Mouse (Mus musculus) cerebellum, adult 9-10 months (tissue): ENCODE measurements around the gene Cux2.

Source experiments
- DNase-seq: peaks from one replicate; pipeline ENCODE4 v3.0.0; 2022

The Cux2 gene

DNA sequence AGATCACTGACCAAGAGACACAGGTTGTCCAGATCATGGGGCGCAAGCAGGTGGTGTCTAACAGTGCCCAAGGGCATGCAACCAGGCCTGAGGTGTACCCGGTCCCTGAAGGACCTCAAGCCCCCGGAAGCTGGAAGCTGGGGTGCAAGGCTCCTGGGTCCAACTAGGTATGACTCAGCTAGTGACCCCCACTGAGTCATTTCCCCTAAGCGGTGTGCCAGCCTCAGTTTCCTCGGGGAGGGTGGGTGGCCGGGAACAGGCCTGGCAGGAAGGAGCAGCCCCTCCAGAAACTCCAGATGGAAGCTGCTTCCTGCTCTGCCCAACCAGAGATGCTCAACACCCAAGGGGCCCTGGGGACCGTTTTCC is 215.7 kb downstream of the Cux2 start:
- DNase-seq: no peak

DNA sequence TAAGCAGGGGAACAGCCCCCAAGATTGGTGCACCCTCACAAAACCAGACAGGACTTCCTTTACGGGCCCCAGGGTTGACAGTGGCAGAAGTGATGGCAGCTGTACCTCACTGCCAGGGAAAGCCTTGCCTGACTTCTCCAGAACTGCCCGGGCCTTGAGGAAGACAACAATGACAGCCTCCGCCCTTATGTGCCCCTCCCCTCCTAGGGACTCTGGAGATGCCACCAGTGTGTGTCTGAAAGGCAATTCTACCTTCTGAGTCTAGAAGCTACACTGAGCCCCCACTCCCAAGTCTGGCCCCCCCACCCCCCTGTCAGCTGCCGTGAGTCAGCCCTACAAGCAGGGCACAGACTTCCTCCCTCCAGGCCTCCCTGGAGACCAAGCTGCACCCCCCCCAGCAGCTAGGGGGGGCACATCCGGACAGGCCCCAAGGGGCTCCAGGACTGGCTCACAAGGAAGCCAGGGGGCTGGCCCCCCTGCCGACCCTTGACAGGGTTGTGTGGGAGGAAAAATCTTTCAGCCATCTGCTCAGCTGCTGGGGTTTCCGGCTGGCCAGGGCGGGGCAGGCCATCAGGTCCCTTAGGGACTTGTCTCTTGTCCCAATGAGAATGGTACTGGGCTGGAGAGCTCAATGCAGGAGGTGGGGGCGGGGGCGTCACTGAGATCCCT is 216.2 kb downstream of the Cux2 start:
- DNase-seq: no peak

DNA sequence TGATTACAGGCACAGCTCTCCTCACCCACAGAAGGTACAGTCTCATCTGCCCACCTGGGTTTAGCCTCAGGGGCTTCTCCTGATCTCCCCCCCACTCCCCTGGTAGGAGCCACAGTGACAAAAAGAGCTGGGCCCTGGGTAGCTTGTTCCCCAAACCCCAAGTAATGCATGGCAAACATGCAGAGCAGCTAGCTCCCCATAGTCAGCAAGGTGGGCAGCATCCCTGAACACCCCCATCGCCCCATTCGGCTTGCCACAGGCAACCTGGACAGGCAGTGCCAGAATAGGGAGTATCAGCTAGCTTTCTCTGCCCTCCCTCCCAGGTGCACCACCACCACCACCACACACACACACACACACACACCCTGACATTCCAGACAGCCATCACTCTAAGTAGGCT is 216.7 kb downstream of the Cux2 start:
- no peak for DNase-seq

DNA sequence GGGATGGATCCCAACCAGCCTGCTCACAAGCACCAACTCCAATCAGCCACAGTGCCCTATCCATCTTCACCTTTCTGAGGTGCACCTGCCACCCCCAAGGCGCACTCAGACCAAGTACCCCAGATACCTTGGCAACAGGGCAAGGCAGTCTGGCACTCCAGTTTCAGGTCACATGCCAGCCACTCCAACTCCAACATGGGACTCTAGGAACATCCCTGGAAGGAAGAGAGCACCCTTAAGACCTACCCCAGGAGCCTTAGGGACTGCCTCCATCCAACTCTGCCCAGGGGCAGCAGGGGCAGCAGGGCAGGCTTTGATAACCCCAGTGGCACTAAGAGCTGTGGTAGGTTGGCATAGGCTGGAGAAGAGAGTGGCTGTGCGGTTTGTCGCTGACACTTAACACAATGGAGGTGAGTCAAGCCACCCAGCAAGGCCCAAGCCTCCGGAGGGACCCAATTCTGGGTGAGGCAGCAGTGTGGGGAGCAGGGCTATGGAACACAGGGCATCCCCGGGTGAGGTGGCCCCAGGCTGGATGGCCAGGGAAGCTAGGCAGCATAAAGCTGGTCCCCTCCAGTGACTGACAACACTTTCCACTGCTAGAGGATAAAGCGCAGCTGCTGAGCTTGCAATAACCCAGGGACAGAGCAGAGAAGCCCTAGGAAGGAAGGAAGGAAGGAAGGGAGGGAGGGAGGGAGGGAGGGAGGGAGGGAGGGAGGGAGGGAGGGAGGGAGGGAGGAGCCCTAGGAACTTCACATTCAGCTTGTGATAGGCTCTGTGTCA is 217.3 kb downstream of the Cux2 start:
- no peak for DNase-seq

DNA sequence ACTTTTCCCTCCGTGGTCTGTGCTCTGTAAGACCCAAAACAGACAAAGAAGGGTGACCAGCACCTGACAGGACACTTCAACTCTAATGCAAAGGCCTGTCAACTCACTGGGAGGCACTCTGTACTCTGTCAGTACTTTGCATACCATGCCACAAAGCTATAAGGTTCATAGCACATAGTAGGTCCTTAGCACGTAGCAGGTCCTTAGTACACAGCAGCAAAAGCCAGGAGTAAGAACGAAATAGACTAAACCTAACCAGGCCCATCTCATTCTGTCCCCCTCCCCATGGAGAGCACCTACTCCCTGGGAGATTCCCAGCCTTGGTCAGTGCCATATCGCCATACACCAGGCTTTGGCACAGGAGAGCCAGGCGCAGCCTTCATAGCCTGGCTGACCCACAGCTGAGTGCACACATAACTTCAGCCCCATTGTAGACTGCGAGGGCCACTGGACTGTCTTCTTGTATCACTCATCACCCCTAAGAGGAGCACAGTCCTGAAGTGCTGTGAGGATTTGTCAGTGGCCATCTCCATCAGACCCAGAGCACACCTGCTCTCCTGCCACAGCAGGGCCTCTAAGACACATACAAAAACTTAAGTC is 218.8 kb downstream of the Cux2 start:
- DNase-seq: no peak

DNA sequence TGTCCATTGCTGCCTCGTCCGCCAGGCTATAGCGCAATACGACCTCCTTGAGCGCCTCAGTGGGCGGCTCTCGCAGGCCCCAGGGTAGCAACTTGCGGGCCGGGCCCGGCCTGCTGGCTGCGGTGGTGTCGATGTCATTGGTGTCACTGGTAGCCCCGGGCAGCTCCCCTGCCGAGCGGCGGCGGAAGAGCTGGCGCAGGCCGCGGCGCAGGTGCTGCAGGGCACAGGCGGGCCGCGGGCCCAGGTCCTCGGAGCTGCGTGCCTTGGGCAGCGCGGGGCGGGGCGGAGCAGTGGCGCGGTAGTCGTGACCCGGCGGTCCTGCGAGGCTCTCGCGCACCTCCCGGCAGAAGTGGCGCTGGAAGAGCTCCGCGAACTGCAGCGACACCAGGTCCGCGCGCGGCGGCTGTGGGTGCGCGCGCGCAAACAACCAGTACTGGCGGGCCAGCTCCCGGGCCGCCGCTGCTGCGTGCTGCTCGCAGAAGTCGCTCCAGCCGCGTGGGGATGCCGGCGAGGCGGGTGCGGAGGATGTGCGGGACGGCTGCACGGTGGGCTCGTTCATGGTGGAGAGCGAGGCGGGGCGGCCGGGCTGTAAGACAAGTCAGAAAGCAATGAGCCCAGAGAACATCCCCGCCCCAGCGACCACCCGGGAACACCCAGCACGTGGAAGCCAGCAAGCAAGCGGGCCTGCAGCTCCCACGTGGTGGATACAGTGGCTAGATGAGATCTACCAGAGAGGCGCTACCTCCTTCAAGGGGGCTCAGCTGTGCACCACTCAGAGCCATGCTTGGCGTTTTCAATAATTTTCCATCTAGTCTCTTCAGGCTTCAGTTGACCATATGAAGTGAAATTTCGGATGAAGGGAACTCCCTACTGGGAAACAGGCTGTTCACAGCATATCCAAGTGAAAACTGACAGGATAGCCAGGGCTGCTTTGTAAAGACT is 221.1 kb downstream of the Cux2 start:
- DNase-seq: peak; percentile 85

DNA sequence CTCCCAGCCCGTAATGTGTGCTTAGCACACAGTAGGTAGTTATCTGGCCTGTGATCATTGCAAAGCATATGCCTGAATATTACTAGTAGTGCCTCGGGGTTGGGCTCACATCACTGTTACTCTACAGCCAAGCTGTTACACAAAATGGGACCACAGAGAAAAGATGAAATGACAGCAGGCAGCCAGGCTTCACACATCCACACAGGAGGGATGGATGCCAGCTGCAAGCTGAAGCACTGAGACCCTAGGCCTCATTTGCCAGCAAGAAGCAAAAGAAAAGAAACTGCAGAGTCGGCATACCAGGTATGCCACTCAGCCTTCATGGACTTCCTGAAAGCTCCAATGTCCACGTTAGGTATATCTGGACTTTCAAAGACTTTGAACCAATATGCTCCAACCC is 222.0 kb downstream of the Cux2 start:
- DNase-seq: no peak

DNA sequence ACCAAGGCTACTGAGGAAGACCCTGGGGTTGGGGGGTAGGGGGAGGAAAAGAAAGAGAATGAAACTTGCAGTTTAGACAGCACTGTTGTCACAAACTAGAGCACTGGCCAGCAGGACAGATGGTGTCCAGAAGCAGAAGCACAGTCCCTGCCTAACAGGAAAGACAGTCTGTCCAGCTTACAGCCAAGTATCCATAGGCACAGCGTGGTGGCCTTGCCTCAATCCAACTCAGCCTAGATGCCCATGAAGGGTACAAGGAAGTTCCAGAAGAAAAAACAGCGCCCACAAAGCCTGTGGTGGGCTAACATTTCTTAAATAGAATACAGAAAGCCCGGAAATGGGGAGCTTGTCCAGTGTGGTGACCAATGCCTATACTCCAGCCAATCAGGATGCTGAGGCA is 224.3 kb downstream of the Cux2 start:
- no peak for DNase-seq

DNA sequence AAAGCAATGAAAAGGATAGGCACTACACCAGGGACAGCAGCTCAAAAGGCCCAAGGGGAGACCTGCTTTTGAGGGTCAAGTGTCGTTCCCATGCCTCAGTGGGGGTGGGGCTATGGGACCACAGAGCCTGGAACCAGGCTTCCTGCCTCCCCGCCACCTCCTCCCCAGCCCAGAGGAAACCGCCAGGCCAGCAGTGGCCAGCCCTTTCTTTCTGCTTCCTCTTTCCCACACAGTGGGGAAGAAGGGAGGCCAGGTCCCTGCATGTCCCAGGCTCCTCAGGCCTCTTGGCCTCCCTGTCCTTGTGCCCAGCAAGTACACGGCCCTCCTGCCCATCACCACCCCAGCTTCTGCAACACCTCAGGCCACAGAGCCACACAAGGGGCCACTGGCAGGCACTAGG is 225.8 kb downstream of the Cux2 start:
- no peak for DNase-seq

DNA sequence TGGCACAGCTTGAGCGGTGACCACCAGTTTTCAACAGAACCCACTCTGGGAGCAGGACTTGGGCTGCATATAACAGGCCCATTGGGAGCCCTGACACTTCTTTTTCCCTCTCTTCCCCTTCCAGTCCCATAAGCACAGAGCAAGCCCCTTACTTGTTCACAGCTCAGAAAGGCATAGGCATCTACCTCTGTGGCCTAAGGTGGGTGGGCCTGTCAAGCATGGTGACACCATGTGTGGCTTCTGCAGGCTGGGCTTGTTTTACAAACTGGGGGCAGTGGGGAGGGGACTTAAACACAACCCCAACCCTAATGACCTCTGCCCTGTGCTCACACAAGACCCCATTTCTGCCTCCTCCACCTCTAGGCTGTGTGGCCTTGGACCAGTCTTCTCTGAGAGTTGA is 226.2 kb downstream of the Cux2 start:
- no peak for DNase-seq

DNA sequence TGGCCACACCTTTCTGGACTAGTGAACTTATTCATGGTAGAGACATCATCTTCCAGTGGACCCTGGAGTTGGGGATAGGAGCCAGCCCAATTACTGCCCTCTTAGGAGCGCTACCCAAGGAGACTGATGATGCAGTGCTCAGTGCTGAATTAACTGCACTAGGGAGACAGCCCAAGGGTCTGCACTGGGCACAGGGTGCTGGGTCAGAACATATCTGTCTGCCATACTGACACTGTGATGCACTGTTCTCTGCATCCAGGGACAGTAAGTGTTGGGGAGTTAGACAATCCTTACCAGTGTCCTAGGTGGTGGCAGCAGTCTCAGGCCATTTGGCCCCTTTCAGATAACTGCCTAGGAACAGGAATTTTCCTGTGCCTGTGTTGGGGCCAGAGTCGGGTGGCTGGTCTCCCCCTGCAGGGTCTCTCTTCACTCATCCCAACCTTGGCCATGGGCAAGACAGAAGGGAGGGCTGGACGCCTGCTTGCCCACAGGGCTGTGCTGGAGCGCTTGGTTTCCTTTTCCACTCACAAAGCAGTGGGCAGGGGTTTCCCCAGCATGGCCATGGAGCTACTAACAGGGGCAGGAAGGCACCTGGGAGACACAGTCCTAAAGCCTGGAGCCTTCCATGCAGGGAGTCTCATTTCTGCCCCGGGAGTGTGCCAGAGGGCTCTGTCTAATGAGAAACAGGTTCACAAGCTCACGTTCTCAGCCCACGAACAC is 227.0 kb downstream of the Cux2 start:
- DNase-seq: no peak

DNA sequence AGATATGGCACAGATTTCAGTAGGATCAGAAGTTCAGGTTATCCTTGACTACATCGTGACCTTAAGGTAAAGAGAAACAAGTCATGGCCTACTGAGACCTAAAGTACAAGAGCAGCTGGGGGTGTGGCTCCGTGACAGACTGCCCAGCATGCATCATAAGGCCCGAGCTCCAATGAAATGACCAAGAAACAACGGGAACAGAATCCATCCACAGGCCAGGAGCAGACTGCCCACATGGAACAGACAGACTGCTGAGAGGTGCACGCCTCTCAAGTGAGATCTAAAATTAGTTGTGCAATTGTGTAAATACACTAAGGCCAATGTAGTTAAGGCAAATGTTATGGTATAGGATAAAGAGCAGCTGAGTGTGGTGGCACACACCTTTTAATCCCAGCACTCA is 228.3 kb downstream of the Cux2 start:
- peak; percentile 69 for DNase-seq

DNA sequence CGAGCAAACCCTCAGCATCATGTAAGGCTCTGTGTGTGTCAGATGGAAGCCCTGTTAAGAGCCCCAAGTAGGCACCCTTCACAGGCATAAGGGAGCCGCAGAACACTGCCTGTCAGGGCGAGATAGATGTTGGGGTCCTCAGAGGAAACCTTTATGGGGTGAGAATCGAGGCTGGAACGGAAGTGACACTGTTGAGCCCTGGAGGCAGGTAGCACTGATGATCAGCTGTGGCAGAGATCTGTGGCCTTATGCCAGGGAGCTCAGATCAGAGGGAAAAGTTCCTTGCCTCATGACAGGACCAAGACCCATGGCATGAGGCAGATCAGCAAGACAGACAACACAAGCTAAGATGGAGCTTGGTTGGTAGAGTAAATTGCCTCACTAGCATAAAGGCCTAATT is 228.8 kb downstream of the Cux2 start:
- peak; percentile 58 for DNase-seq

DNA sequence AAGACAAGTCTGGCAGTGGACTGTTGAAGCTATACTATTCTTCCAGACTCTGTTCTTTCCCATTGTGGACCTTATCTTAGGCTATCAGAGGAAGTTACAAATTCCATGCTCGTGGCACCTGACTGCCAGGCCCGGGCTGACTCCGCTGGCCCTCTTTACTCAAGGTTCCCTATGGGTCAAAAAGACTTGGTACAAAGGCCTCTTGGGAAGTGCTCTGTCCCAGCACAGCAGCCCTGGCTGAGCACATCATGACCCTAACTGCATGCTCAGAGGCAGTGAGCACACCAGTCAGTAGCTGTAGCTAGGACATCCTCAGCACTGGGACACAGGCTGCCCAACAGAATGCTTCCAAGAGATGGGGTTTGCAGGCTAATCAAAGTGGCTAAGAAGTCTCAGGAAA is 229.2 kb downstream of the Cux2 start:
- DNase-seq: no peak

DNA sequence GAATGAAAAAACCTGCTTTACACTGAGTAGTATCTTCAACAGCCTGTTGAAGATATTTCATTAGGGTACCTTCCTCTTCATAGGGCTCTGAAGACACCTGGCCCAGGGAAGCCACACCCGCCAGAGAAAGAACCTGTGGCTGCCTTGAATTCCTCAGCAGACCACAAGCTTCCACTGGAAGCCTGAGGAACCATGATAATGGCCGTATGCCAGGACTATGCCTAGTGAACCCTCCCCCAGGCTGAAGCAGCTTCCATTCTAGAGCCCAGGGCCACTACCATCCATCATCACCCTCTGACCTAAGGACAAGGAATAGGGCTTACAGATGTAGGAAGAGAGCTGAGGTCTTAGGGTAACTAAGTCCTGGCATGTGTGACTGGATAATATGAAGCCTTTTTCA is 229.7 kb downstream of the Cux2 start:
- DNase-seq: peak; percentile 48

DNA sequence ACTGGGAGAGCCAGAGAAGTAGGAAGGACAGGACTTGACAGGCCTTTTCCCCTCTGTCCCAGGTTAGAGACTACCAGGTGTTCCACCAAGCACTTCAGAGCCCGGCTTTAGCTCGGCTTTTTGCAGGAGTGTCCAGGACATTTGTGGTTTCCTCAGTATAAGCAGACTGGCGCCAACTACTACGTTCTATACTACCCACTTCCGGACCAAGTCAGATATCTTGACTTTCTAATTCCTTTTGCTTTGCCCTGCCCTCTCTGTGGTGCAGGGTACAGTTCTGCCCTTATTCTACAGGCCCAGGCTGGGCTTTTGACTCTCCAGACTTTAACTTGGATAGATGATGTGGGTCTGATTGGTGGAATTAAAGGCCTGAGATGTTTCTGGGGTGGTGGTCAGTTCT is 230.3 kb downstream of the Cux2 start:
- DNase-seq: peak; percentile 22

DNA sequence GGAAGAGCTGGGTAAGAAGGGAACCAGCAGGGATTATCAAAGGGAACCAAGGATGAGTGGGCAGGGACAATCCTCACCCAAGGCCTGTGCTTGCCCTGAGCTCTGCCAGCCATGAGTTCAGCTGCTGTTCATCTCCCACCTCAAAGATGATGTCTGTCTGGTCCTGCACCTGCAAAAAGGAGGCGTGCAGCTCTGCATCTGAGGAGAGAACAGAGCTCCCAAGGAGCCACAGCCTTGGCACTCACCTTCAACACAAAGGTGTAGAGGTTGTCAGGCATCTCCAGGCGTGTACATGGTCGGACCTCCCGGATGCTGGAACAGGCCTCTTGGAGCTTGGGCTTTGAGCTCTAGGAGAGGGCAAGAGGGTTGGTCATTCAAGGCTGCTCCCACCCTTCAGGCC is 231.0 kb downstream of the Cux2 start:
- DNase-seq: peak; percentile 24

DNA sequence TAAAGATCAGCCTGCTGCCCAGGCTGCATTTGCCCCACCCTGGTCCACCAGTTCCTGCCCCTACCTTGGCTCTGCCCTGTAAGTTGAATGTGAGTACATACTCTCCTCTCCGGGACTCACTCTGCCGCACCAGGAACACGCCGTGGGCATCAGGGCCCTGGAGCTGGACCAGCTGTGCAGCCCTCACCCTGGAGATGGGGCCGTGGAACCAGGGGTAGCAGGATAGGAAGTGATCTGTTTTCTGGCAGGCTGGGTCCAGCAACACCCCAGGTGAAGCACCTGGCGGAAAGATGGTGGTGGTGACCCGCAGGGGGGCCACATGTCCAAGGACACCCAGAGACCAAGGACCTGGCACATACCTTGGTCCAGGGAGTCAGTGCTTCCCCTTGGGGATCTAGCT is 231.5 kb downstream of the Cux2 start:
- peak; percentile 31 for DNase-seq

DNA sequence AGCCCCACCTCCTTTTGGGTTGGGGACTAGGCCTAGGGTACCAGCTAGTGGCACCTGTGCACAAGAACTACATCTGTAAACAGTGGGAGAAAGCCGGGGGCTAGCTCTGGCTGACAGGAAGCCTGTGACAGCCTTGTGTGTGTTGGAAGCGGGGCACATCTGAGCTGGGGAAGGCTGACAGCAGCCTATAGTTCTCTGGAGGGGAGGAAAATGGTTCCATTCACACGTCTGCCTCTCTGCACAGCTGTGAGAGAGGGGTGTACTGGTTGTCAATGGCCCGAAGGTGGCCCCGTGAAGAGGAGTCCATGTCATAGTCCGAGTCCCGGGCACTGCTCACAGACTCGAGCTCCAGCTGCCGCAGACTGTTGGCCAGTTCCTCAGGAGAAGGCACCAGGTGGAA is 232.4 kb downstream of the Cux2 start:
- DNase-seq: peak; percentile 22

DNA sequence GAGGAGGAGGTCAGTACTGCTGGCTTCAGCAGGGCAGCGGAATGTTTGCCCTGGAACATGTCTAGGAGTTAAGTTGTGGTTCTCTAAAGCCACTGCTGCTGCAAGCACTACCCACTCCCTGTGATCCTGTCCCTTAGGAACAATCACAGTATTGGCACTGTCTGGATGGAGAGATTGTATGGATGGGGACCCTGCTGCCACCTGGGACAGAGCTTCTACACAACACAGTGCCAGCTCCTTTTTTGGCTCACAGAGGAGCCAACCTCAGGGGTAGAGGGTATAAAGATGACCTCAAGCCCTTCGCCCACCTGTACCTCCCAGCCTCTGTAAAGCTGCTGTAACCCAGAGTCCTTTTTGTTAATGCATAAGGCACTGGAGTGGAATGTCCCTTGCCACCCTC is 233.3 kb downstream of the Cux2 start:
- DNase-seq: peak; percentile 27

DNA sequence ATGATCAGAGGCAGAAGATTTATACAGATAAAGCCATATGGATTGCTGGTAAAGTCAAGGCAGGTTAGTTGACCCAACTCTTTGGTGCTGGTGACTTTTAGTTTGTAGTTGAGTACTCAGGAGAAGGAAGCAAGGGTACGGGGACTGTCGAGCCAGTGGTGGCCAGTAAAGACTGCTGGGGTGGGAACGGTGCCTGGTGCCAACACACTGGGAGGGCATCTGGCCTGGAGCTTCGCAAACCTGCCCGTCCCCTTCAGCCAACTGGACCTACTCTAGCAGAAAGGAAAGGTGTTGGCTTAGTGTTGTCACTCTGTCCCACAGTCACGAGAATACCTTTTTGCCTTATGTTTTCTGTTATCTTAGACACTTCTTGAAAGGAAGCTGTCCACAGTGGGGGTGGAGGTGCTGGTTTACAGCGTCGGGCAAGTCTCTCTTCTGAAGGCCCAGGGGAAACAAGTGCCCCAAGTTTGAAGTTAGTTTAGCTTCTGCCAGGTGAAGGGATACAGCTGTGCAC is 234.0 kb downstream of the Cux2 start:
- peak; percentile 35 for DNase-seq

DNA sequence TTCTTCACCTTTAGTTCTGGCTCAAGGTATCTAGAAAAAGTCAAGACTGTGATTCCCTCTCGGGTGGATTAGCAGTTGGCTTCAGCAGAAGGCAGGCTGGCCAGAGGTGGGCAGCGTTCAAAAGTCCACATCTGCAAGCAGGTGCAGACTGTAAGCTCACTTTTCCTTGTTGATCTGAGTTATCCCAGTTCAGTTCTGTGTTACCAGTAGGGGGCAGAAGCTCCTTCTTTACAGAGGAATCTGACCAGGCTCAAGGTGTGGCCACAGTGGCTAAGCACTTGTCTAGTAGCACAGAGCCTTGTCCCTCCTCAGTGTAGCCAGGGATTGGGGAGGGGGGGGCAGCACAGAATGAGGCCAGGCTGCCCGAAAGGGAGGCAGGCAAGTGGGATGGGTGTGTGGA is 234.8 kb downstream of the Cux2 start:
- DNase-seq: peak; percentile 89
